Mouse (Mus musculus): ENCODE results near the gene Acsm3.

Acsm3 gene

GRCm38 (mm10) chr7:119800991-119801390 is 40.3 kb downstream of the Acsm3 start:
- no peak for DNase-seq

GRCm38 (mm10) chr7:119807396-119807795 is 46.7 kb downstream of the Acsm3 start:
- DNase-seq = no peak

GRCm38 (mm10) chr7:119808723-119809122 is 48.0 kb downstream of the Acsm3 start:
- DNase-seq = no peak

- DNase-seq = no peak
These were observed 74.6 kb downstream of the Acsm3 start for GRCm38 (mm10) chr7:119835371-119835770.

GRCm38 (mm10) chr7:119835996-119836777 is 75.5 kb downstream of the Acsm3 start:
- DNase-seq = no peak

All from embryo, embryonic 11 days (tissue).